Mouse (Mus musculus) 3134 (cell line): ENCODE data around the gene Dut.
A peak's percentile ranks its signal among the peaks of the same experiment; 100 is the strongest.

Source experiments
- DNase-seq: peaks from one replicate; pipeline ENCODE4 v3.0.0-alpha.2; 2011; ENCODE audit warnings: low spot score; ENCODE audit not compliant: insufficient read length; ENCODE audit errors: extremely low read depth

Dut gene

DNA sequence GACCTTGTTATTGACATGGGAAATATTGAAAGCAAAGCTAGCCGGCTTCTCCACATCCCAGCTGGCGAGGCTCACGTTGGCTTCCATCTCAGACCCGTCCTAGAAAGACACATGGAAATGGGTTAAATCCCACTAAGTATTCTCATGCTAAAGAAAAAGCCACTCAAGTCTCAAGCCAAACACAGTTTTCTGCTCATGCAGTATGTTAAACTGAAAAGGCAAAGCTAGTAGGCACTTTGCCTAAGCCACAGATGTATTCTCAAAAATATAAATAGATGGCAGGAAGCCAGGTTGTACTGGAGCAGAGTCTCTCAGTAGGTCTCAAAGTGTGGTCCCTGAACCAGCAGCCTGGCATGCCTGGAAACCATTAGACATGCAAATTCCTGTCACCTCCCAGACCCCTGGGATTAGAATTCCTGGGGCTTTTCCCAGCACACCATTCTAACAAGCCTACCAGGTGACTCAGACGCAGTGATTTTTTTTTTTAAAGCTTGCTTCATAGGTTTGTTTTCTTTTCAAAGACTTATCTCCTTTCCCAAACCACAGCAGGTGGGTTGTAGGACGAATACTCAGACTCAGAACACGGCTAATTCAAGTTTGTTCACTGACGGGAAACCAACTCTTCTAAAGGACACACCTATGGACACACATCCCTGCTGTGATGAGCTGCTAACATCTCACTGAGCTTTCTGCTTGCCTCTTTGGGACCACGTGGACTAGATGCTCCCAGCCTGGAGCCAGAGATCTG is 55.1 kb downstream of the Dut start:
- peak; percentile 77 for DNase-seq

GRCm38 (mm10) chr2:125302625-125302924 is 55.6 kb downstream of the Dut start:
- peak; percentile 76 for DNase-seq

- DNase-seq = peak; percentile 70
Observed at GRCm38 (mm10) chr2:125303764-125304384, 56.9 kb downstream of the Dut start.

- DNase-seq = peak; percentile 73
Observed at GRCm38 (mm10) chr2:125304746-125305145, 57.8 kb downstream of the Dut start.

DNA sequence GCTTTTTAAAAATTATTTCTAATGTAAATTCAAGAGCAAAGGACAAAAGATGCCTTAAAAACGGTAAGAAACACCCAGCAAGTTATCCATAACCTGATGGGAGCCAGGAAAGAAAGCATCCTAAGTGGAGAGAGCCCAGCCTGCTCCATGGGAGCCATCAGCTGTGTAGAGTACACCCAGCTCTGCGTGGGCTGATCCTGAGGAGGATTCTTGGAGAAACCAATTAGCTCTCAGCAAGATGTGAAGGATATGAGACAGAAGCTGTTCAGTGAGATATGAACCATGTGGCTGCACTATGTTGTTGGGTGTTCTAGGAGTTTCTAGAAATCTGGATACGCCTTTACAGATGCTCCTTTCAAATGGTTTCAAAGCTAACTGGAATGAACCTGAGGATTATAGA is 58.7 kb downstream of the Dut start:
- DNase-seq = no peak
